Mouse (Mus musculus) lung, postnatal 0 days (tissue): ENCODE measurements around the gene Fgd5.

Experiments
- CTCF ChIP-seq: IDR thresholded peaks from 2 replicates; pipeline ENCODE4 v1.5.1; 2016; ENCODE audit warnings: antibody characterized with exemption, mild to moderate bottlenecking
- EP300 ChIP-seq: IDR thresholded peaks from 2 replicates; pipeline ENCODE4 v1.6.1; 2016; ENCODE audit warnings: antibody characterized with exemption, mild to moderate bottlenecking, control low read depth

DNA sequence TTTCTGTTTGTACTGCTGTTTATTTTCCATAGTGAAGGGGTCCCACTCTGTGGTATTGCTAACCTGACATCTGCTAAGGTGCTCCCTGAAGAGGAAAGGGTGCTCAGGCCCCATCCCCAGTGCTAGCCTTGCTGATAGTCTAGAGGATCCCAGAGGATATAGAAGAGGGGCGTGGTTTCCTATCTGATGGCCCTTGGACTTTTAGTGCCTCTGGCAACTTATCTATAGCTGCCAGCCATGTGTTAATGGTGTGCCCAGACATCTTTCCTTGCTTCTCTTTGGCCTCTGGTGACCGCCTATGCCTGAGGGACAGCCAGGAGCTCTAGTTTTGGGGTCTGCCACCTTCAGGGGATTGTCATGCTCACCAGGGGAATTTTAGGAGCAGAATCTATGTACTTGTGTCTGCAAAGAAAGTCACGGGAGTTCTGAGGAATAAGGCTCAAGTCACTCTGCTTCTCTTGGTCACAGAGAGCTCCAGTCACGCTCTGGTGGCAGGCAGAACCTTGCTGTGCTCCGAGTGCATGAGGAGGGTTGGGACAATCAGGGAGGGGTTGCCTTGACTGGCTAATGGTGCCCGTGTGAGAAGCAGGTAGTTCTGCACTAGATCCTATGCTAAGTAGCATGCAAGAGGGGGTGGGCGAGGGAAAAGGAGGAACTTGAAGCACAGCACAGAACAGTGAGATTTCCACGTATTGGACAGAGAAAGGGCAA lies 15.3 kb downstream of the Fgd5 start:
- TF ChIP-seq EP300 = no peak
- TF ChIP-seq CTCF = no peak
